Mouse (Mus musculus) erythroblast, embryonic 14.5 days (primary cell): Measurements from ENCODE around the gene Il18.

Experiments used
- GATA1 ChIP-seq: IDR thresholded peaks from 2 replicates; pipeline ENCODE4 v1.6.1; 2012; ENCODE audit warnings: low read length, inconsistent platforms, mixed read lengths
- TAL1 ChIP-seq: IDR thresholded peaks from 3 replicates; pipeline ENCODE4 v1.6.1; 2012; ENCODE audit warnings: low read length, inconsistent platforms, mixed read lengths

- TF ChIP-seq TAL1, result no peak
- TF ChIP-seq GATA1, result no peak
Measured at GRCm38 (mm10) chr9:50590856-50591518, 36.4 kb downstream of the Il18 start.
